Mouse (Mus musculus) lung, embryonic 15.5 days (tissue): ENCODE data around the gene Mks1. TPM values are rescaled to one million over a fixed set of nuclear protein-coding genes. Genes with fewer than 3 reads are reported as not detected.

Experiments used
- ATAC-seq: fragments of 200-750 bp; cut with Nextera tagmentation; 2 replicates; pipeline ENCODE4 v1.8.0; 2017; ENCODE audit warnings: moderate number of reproducible peaks, borderline replicate concordance; ENCODE audit not compliant: low FRiP score, low TSS enrichment; ENCODE audit errors: extremely low read depth
- H3K27ac ChIP-seq: fragments of 300-500 bp; sonication (generic); 2 replicates; pipeline ENCODE4 v1.5.1; 2015; ENCODE audit warnings: moderate library complexity, mild to moderate bottlenecking, inconsistent platforms
- H3K27me3 ChIP-seq: fragments of 300-500 bp; sonication (generic); 2 replicates; pipeline ENCODE4 v1.6.1; 2015; ENCODE audit warnings: inconsistent platforms
- H3K36me3 ChIP-seq: fragments of 300-500 bp; sonication (generic); 2 replicates; pipeline ENCODE4 v1.6.1; 2015; ENCODE audit warnings: inconsistent platforms
- H3K4me1 ChIP-seq: fragments of 300-500 bp; sonication (generic); 2 replicates; pipeline ENCODE4 v1.6.1; 2015; ENCODE audit warnings: inconsistent platforms
- H3K4me2 ChIP-seq: fragments of 300-500 bp; sonication (generic); 2 replicates; pipeline ENCODE4 v1.6.1; 2015; ENCODE audit warnings: inconsistent platforms, mild to moderate bottlenecking, moderate library complexity
- H3K4me3 ChIP-seq: fragments of 300-500 bp; sonication (generic); 2 replicates; pipeline ENCODE4 v1.5.1; 2015; ENCODE audit warnings: mild to moderate bottlenecking, inconsistent platforms
- H3K9ac ChIP-seq: fragments of 300-500 bp; sonication (generic); 2 replicates; pipeline ENCODE4 v1.6.1; 2015; ENCODE audit warnings: inconsistent platforms
- H3K9me3 ChIP-seq: fragments of 300-500 bp; sonication (generic); 2 replicates; pipeline ENCODE4 v1.6.1; 2016; ENCODE audit warnings: inconsistent platforms
- WGBS: fragments of 180-500 bp; shearing (Covaris S2); methylation state at CpG from one replicate; pipeline ENCODE4 v1.1.7; 2015; 5-methylcytosine and 5-hydroxymethylcytosine counted together
- polyA plus RNA-seq: library from polyadenylated mRNA; unstranded; fragments of >200 nt; fragmentation: Nextera tagmentation; extraction: Ambion mirVana; gene quantifications from 2 replicates; pipeline ENCODE4 v1.2.1, GENCODE M21; 2015

Mks1 gene
- polyA plus RNA-seq, 1 experiment from 2014 or later: 16.5 TPM

DNA sequence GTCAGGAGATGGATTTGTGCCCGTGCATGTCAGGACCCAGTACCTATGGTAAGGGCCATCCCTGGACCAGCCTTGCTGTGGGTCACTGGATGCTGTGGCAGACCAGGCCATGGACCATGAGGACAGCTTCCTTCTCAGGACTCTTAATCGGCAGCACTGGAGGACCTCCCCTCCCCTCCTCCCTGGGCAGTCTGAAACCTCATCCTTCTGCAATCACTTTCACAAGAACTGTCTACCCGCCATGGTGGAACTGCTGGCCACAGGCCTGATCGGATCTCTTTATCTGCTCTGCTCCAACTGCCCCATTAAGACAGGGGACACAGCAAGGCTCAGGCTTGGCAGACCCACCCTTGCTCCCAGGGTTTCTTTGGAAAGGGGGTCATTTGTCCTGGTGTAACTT, 28.7 kb downstream of the Mks1 start:
- H3K36me3 ChIP-seq: no peaks in the 10 kb centered on the region
- H3K27ac ChIP-seq: no peak overlapping the region
- H3K9me3 ChIP-seq: no peaks in the 10 kb centered on the region
- no peaks in the 10 kb centered on the region for H3K27me3 ChIP-seq
- H3K4me1 ChIP-seq: no peaks in the 10 kb centered on the region
- no peak overlapping the region for H3K4me2 ChIP-seq
- WGBS: 45% methylated on average over 4 of the region's 4 CpGs
- no peak overlapping the region for H3K9ac ChIP-seq
- no peak for ATAC-seq
- no peak overlapping the region for H3K4me3 ChIP-seq

DNA sequence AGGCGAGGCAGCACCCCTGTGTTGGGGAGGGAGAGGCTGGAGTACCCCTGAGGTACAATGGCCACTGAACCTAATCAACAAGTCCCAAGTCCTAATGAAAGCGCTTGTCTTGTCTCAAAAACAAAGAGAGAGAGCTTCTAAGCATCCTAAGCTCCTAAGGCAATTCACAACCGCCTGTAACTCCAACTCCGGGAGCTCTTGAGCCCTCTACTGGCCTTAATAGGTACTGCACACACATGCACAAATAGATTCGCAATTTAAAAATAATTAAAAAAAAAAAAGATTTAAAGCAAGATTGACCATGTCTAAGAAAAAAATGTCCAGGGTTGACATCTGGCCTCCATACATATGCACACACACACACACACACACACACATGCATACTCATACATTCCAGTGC, 30.5 kb downstream of the Mks1 start:
- ATAC-seq: no peak
- H3K4me1 ChIP-seq: no peaks in the 10 kb centered on the region
- no peak overlapping the region for H3K9ac ChIP-seq
- no peaks in the 10 kb centered on the region for H3K27me3 ChIP-seq
- no peak overlapping the region for H3K27ac ChIP-seq
- H3K4me3 ChIP-seq: no peak overlapping the region
- H3K36me3 ChIP-seq: no peaks in the 10 kb centered on the region
- no peaks in the 10 kb centered on the region for H3K9me3 ChIP-seq
- no peak overlapping the region for H3K4me2 ChIP-seq
- WGBS: 46% methylated on average over 5 of the region's 5 CpGs

DNA sequence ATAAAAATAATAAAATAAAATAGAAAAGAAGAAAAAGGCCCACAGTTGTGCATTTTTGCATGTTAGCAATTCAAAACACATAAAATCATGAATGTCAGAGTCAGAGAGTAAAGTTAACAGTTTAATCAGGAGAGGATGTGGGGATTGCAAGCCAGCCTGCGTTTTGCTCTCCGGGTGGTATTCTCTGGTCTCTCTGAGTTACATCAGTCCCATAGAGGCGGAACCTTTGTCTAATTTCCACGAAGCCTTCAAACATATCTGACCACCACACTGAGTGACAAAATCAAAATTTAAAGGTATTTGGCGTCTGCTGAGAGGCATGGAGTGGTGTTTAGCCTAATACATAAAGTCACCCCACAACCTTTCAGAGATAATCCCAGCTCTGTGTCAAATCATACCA, 31.8 kb downstream of the Mks1 start:
- H3K9me3 ChIP-seq: no peaks in the 10 kb centered on the region
- no peak overlapping the region for H3K4me3 ChIP-seq
- 76% methylated on average over 5 of the region's 5 CpGs for WGBS
- H3K9ac ChIP-seq: no peak overlapping the region
- no peaks in the 10 kb centered on the region for H3K27me3 ChIP-seq
- ATAC-seq: no peak
- H3K27ac ChIP-seq: no peak overlapping the region
- no peak overlapping the region for H3K4me2 ChIP-seq
- H3K36me3 ChIP-seq: no peaks in the 10 kb centered on the region
- H3K4me1 ChIP-seq: no peaks in the 10 kb centered on the region

DNA sequence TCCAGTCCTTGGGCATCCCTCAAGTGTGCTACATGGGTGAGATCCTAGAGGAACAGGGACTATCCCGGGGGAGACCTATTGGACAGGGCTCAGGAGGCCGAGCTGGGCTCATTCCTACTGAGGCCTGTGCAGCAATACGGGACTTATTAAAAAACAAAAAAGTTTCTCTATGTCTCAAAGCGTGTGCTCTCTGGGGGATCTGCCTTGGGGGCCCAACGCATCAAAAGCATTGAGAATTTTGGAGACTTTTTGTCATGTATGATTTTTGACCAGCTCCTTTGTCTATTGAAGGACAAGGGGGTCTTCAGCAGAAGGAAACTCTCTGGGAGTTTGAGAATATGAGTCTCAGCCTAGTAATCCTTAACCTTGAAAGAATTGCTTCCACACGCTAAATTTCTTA, 39.2 kb downstream of the Mks1 start, which contains the start of gene Olfr462:
Gene Olfr462, minus strand, starts transcription at position 101 of the 400 bp plus-strand sequence.
- Histone ChIP-seq H3K36me3 (no peaks in the 10 kb centered on the region), H3K4me2 (no peak within 1 kb of the TSS), H3K4me1 (no peaks in the 10 kb centered on the region), H3K9ac (no peak within 1 kb of the TSS), H3K9me3 (no peaks in the 10 kb centered on the region), H3K27me3 (no peaks in the 10 kb centered on the region), H3K4me3 (no peak within 1 kb of the TSS), H3K27ac (no peak within 1 kb of the TSS)
- WGBS: 84% methylated on average over 6 of the region's 6 CpGs
- no peak for ATAC-seq

DNA sequence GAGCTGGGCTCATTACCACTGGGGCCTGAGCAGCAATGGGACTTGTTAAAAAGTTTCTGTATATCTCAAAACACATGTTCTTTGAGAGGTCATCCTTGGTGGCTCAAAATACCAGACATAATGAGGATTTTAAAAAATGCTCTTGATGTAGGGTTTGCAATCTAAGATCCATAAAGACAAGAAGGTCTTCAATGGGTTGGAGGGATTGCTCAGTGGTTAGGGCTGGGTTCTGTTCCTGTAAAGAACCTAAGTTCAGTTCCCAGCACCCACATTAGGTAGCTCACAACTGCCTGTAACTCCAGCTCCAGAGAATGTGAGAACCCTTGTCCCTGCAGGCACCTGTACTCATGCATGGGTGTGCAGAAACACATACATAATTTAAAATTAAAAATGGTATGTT, 44.3 kb downstream of the Mks1 start, which contains the start of gene Olfr463:
Gene Olfr463, minus strand, starts transcription at position 101 of the 400 bp plus-strand sequence.
- H3K4me1 ChIP-seq: no peaks in the 10 kb centered on the region
- H3K9me3 ChIP-seq: no peaks in the 10 kb centered on the region
- no peaks in the 10 kb centered on the region for H3K36me3 ChIP-seq
- no peak within 1 kb of the TSS for H3K27ac ChIP-seq
- no peak within 1 kb of the TSS for H3K4me3 ChIP-seq
- no peak for ATAC-seq
- H3K4me2 ChIP-seq: no peak within 1 kb of the TSS
- no peaks in the 10 kb centered on the region for H3K27me3 ChIP-seq
- no peak within 1 kb of the TSS for H3K9ac ChIP-seq

DNA sequence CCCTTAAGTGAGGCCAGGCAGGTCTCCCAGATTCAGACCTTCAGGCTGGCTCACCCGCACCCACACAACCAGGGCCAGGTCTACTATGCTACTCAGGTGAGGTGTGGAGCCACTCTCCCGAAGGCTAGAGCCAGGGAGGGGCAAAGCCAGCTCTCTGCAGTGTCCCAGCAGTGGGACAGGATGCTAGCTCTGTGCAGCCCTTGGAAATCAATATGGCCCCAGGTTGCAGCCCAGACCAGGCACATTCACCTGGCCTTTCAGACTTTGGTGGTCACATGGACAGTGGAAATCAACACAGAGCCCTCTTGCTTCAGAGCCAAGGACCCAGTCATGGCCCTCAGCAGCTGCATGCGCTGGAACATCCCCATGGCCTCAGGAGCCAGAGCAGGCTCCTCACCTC, 51.3 kb downstream of the Mks1 start:
- no peak for ATAC-seq
- H3K4me3 ChIP-seq: no peak overlapping the region
- H3K4me2 ChIP-seq: no peak overlapping the region
- no peak overlapping the region for H3K9ac ChIP-seq
- no peak overlapping the region for H3K27ac ChIP-seq
- H3K36me3 ChIP-seq: no peaks in the 10 kb centered on the region
- WGBS: 60% methylated on average over 3 of the region's 3 CpGs
- no peaks in the 10 kb centered on the region for H3K4me1 ChIP-seq
- H3K9me3 ChIP-seq: no peaks in the 10 kb centered on the region
- no peaks in the 10 kb centered on the region for H3K27me3 ChIP-seq

Other genes with a start within 250 kb of the Mks1 start
- 0.15 and 0.21 TPM in 2 replicates for gene Hsf5, start 236.1 kb upstream of the Mks1 start, polyA plus RNA-seq
- 14.3 and 16.4 TPM in 2 replicates for gene Rnf43, start 190.5 kb upstream of the Mks1 start, polyA plus RNA-seq
- 144 and 155 TPM in 2 replicates for gene Supt4a, start 115.7 kb upstream of the Mks1 start, polyA plus RNA-seq
- gene Tspoap1, start 92.7 kb upstream of the Mks1 start, polyA plus RNA-seq: 1.4 and 2.7 TPM in 2 replicates
- 0.71 and 2.4 TPM in 2 replicates for gene Mpo, start 59.6 kb upstream of the Mks1 start, polyA plus RNA-seq
- gene Lpo, start 24.9 kb upstream of the Mks1 start, polyA plus RNA-seq: 0.09 and 0.31 TPM in 2 replicates
- gene Epx, start 22.3 kb downstream of the Mks1 start, polyA plus RNA-seq: not detected in 2 replicates
- gene Olfr462, start 39.1 kb downstream of the Mks1 start, polyA plus RNA-seq: not detected in 2 replicates
- not detected in 2 replicates for gene Olfr463, start 44.2 kb downstream of the Mks1 start, polyA plus RNA-seq
- gene Olfr464, start 67.8 kb downstream of the Mks1 start, polyA plus RNA-seq: not detected in 2 replicates
- gene Dynll2, start 134.3 kb downstream of the Mks1 start, polyA plus RNA-seq: 26.1 and 27.6 TPM in 2 replicates
- 308 and 313 TPM in 2 replicates for gene Srsf1, start 194.2 kb downstream of the Mks1 start, polyA plus RNA-seq
- gene Vezf1, start 215.1 kb downstream of the Mks1 start, polyA plus RNA-seq: 37.7 and 39.7 TPM in 2 replicates
- gene Cuedc1, start 244.8 kb downstream of the Mks1 start, polyA plus RNA-seq: 17.7 and 19.7 TPM in 2 replicates